Mouse (Mus musculus): ENCODE measurements at regions not wholly inside any gene's neighbourhood (a gene's known extent, or its start where the extent isn't known, plus 50 kb on each side); places are given as distances from the start of the nearest gene placed in this dataset.

DNA sequence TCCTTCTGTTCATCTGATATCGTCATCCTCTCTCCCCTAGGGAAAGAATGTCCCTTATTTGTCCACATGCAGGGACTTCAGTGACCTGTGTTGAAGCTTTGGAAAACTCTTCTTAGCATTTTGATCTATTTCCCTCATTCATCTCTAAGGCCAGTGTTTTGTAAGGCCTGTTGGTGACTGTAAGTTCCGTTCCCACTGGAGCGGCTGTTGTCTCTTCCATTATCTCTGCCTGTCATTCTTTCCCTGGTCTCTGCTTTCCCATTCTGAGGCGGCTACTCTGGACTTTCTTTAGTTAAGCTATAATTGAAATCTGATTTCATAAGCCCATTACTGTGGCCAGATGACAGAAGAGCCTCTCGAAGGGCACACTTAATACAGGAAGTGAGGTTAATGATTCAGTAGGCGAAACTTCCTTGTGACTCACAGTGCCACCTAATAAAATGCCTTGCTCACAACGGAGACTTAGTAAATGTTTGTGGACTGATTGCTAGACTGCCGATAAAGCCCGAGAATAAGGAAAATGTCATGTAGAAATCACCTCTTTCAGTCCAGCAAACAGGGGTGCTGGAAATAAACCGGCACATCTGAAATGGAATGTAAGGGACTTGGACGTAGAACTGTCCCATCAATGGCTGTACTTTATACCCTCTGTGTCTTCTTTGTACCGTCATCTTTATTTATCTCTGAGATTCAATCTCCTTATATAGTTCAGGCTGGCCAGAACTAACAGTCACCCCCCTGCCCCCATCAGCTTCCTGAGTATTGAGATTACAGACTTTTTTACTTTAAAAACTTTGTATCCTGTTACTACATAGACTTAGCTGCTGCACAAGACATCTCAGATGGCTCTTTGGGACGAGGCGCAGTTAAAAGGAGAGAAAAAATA, 250.1 kb downstream of the Klf5 start:
- no peak overlapping the region for H3K27ac ChIP-seq (replicated peaks)
- H3K9ac ChIP-seq, result no peak overlapping the region
- H3K4me2 ChIP-seq, result no peak overlapping the region
- no peak for ATAC-seq (ENCODE audit: low read depth)
- H3K9me3 ChIP-seq, result no peaks in the 10 kb centered on the region
- H3K36me3 ChIP-seq, result no peaks in the 10 kb centered on the region
- WGBS, result 90% methylated on average over 14 of the region's 14 CpGs
- H3K4me3 ChIP-seq, result no peak overlapping the region
- H3K4me1 ChIP-seq (replicated peaks), result no peaks in the 10 kb centered on the region
- H3K27me3 ChIP-seq, result no peaks in the 10 kb centered on the region

DNA sequence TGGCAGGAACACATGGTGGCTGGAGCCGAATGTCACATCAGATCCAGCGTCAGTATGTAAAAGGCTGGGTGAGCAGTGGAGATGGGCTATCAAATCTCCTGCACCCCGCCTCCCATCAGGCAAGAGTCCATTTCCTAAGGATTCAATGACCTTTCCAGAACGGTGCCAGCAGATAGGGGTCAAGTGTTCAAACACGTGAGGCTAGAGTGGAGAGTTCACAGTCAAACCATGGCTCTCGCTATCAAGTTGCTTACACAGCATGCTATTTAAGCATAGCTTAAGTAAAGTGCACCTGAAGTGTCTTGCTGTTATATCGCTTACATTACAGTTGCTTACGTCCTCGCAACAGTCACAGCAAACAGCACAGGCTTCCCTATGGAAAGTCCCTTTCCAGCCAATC, 265.5 kb downstream of the Klf5 start:
- Histone ChIP-seq H3K9me3 (no peaks in the 10 kb centered on the region), H3K27me3 (no peaks in the 10 kb centered on the region), H3K27ac (replicated peaks) (no peak overlapping the region), H3K36me3 (no peaks in the 10 kb centered on the region), H3K4me1 (replicated peaks) (no peaks in the 10 kb centered on the region), H3K4me3 (no peak overlapping the region), H3K4me2 (no peak overlapping the region), H3K9ac (no peak overlapping the region)
- WGBS, result 89% methylated on average over 9 of the region's 9 CpGs
- no peak for ATAC-seq (ENCODE audit: low read depth)

GRCm38 (mm10) chr14:99574146-99574545, 275.7 kb downstream of the Klf5 start:
- H3K4me2 ChIP-seq, result no peak overlapping the region
- no peaks in the 10 kb centered on the region for H3K9me3 ChIP-seq
- WGBS, result 91% methylated on average over 2 of the region's 2 CpGs
- H3K4me3 ChIP-seq, result no peak overlapping the region
- no peak for ATAC-seq (ENCODE audit: low read depth)
- no peak overlapping the region for H3K9ac ChIP-seq
- no peaks in the 10 kb centered on the region for H3K27me3 ChIP-seq
- no peak overlapping the region for H3K27ac ChIP-seq (replicated peaks)
- H3K36me3 ChIP-seq, result no peaks in the 10 kb centered on the region
- H3K4me1 ChIP-seq (replicated peaks), result peaks cover 2% of the 10 kb centered on the region; the same call in 1 of the 2 replicates

- 81% methylated on average over 17 of the region's 17 CpGs for whole genome bisulfite sequencing
- H3K4me3 ChIP-seq, result no peak overlapping the region
- H3K27me3 ChIP-seq, result no peaks in the 10 kb centered on the region
- no peak overlapping the region for H3K4me2 ChIP-seq
- peaks cover 12% of the 10 kb centered on the region; the same call in 1 of the 2 replicates for H3K4me1 ChIP-seq (replicated peaks)
- H3K36me3 ChIP-seq, result no peaks in the 10 kb centered on the region
- no peak overlapping the region for H3K9ac ChIP-seq
- no peak for ATAC-seq (ENCODE audit: low read depth)
- H3K27ac ChIP-seq (replicated peaks), result no peak overlapping the region
- no peaks in the 10 kb centered on the region for H3K9me3 ChIP-seq
Measured at GRCm38 (mm10) chr14:99578665-99579064, 280.2 kb downstream of the Klf5 start.

GRCm38 (mm10) chr14:99579271-99579759, 280.8 kb downstream of the Klf5 start:
- Histone ChIP-seq H3K4me1 (replicated peaks) (peaks cover 12% of the 10 kb centered on the region; the same call in 1 of the 2 replicates), H3K9ac (no peak overlapping the region), H3K9me3 (no peaks in the 10 kb centered on the region), H3K27me3 (no peaks in the 10 kb centered on the region), H3K27ac (replicated peaks) (no peak overlapping the region), H3K4me2 (no peak overlapping the region), H3K4me3 (no peak overlapping the region), H3K36me3 (no peaks in the 10 kb centered on the region)
- 27% methylated on average over 10 of the region's 10 CpGs for WGBS
- ATAC-seq (ENCODE audit: low read depth), result no peak

GRCm38 (mm10) chr14:99579765-99580266, 281.3 kb downstream of the Klf5 start:
- no peaks in the 10 kb centered on the region for H3K9me3 ChIP-seq
- ATAC-seq (ENCODE audit: low read depth), result no peak
- H3K4me3 ChIP-seq, result no peak overlapping the region
- no peaks in the 10 kb centered on the region for H3K36me3 ChIP-seq
- WGBS, result 80% methylated on average over 4 of the region's 4 CpGs
- H3K27ac ChIP-seq (replicated peaks), result no peak overlapping the region
- H3K4me1 ChIP-seq (replicated peaks), result peaks cover 12% of the 10 kb centered on the region; the same call in 1 of the 2 replicates
- H3K27me3 ChIP-seq, result no peaks in the 10 kb centered on the region
- no peak overlapping the region for H3K9ac ChIP-seq
- H3K4me2 ChIP-seq, result no peak overlapping the region

DNA sequence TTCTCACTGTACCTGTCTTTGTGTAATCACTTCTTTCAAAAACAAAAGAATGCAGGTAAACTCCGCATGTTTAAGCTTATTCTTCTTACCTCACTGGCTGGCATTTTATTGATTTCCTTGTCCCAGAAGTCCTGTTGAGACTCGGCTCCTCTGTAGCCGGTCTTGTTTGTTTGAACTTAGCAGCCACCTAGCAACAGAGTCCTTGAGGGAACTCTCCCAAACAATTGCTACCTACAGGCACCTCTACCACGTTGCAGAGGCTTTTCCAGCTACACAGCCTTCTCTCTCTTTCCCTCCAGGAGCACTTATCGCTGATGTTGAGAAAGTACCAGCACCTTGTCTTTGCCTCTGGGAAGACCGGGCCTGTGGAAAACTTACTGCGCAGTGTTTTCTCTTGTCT, 285.7 kb downstream of the Klf5 start:
- 69% methylated on average over 7 of the region's 7 CpGs for WGBS
- H3K27me3 ChIP-seq, result no peaks in the 10 kb centered on the region
- no peaks in the 10 kb centered on the region for H3K36me3 ChIP-seq
- ATAC-seq (ENCODE audit: low read depth), result no peak
- H3K4me3 ChIP-seq, result no peak overlapping the region
- no peak overlapping the region for H3K27ac ChIP-seq (replicated peaks)
- H3K9me3 ChIP-seq, result no peaks in the 10 kb centered on the region
- H3K4me2 ChIP-seq, result no peak overlapping the region
- H3K9ac ChIP-seq, result no peak overlapping the region
- peaks cover 10% of the 10 kb centered on the region; the same call in 1 of the 2 replicates for H3K4me1 ChIP-seq (replicated peaks)

- 91% methylated on average over 7 of the region's 7 CpGs for WGBS
- ATAC-seq (ENCODE audit: low read depth), result no peak
Measured at GRCm38 (mm10) chr14:99586029-99586428, 287.5 kb downstream of the Klf5 start.

DNA sequence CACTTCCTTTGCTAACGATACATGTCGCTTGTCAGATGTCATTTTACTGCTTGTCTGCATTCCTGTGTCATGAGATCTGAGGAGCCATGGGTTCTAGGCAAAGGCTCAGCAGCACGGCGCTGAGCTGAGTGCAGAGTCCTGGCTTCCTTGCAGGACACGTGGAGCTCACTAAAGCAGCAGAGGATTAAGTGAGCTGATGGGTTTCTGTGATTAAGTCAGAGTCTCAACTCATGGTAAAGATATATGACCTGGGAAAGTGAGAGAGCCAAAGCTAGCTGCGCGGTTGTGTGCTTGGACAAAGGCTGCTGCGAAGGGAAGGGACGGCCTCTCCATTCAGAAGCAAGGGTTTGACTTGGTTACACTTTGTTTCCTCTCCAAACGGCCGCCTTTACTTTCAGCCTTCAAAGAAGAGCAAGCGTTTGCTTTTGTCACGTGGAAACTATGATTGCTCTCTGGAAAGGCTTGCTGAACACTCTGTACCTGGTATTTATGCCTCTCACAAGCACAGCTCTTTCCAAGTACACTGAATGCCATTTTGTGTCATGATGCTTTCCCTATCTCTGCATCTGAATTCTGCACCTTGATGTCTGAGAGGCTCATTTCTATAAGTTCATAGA, 292.5 kb downstream of the Klf5 start:
- 32% methylated on average over 13 of the region's 13 CpGs for WGBS
- Histone ChIP-seq H3K27ac (replicated peaks) (no peak overlapping the region), H3K4me1 (replicated peaks) (peaks cover 10% of the 10 kb centered on the region; the same call in 1 of the 2 replicates), H3K4me3 (no peak overlapping the region), H3K9me3 (no peaks in the 10 kb centered on the region), H3K27me3 (no peaks in the 10 kb centered on the region), H3K4me2 (no peak overlapping the region), H3K9ac (no peak overlapping the region), H3K36me3 (no peaks in the 10 kb centered on the region)
- no peak; the same call in 1 of the 2 replicates for ATAC-seq (ENCODE audit: low read depth)

More at GRCm38 (mm10) chr14:99586029-99586428, 287.5 kb downstream of the Klf5 start:
- no peak overlapping the region for H3K4me3 ChIP-seq
- no peak overlapping the region for H3K27ac ChIP-seq (replicated peaks)
- H3K4me2 ChIP-seq, result no peak overlapping the region
- no peaks in the 10 kb centered on the region for H3K27me3 ChIP-seq
- no peaks in the 10 kb centered on the region for H3K36me3 ChIP-seq
- no peaks in the 10 kb centered on the region for H3K9me3 ChIP-seq
- H3K9ac ChIP-seq, result no peak overlapping the region
- H3K4me1 ChIP-seq (replicated peaks), result peaks cover 4% of the 10 kb centered on the region; the same call in 1 of the 2 replicates

DNA sequence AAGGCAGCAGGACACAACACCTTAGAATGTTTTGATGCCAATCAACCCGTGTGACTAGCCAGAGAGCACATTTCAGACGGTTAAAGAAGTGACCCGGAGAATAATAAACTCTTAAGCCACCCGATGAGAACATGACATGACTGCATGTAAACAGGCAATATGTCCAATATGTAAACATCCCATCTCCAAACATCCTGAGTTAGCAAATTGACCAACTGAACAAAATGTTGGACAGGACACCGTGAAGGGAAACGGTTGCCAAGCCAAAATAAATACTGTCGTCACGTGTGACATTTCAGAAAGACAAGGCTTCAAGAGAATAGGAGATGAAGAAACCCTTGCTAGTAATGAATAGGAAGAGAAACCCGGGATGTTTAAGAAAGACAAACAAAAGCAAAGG, 294.4 kb downstream of the Klf5 start:
- WGBS, result 83% methylated on average over 9 of the region's 9 CpGs
- Histone ChIP-seq H3K27ac (replicated peaks) (no peak overlapping the region), H3K9ac (no peak overlapping the region), H3K4me1 (replicated peaks) (peaks cover 10% of the 10 kb centered on the region; the same call in 1 of the 2 replicates), H3K9me3 (no peaks in the 10 kb centered on the region), H3K27me3 (no peaks in the 10 kb centered on the region), H3K36me3 (no peaks in the 10 kb centered on the region), H3K4me2 (no peak overlapping the region), H3K4me3 (no peak overlapping the region)
- ATAC-seq (ENCODE audit: low read depth), result no peak

DNA sequence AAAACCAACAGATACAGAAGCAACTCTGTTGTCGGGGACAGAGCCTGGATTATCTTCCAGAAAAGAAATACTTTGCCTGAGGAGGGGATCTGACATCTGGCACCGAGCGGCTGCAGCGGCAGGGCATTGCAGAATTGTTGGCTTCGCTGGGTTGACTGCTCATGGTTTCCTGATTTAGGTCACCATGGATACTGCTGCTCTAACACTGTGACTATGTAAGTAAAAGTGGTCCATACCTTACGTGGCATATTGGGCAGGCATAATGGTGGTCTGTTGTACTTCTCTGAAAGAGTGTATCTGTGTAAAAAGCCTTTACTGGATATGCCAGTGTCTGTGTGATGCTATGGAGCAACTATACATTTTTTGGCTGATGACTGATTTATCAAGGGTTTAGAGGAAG, 295.4 kb downstream of the Klf5 start:
- WGBS, result 67% methylated on average over 6 of the region's 6 CpGs
- H3K4me3 ChIP-seq, result no peak overlapping the region
- H3K4me2 ChIP-seq, result no peak overlapping the region
- ATAC-seq (ENCODE audit: low read depth), result no peak
- no peaks in the 10 kb centered on the region for H3K27me3 ChIP-seq
- H3K4me1 ChIP-seq (replicated peaks), result peaks cover 10% of the 10 kb centered on the region; the same call in 1 of the 2 replicates
- H3K9me3 ChIP-seq, result no peaks in the 10 kb centered on the region
- H3K27ac ChIP-seq (replicated peaks), result no peak overlapping the region
- no peak overlapping the region for H3K9ac ChIP-seq
- no peaks in the 10 kb centered on the region for H3K36me3 ChIP-seq

- Histone ChIP-seq H3K27ac (replicated peaks) (no peak overlapping the region), H3K9ac (no peak overlapping the region), H3K4me1 (replicated peaks) (no peaks in the 10 kb centered on the region), H3K4me3 (no peak overlapping the region), H3K36me3 (no peaks in the 10 kb centered on the region), H3K27me3 (no peaks in the 10 kb centered on the region), H3K9me3 (no peaks in the 10 kb centered on the region), H3K4me2 (no peak overlapping the region)
- 93% methylated on average over 5 of the region's 5 CpGs for WGBS
- ATAC-seq (ENCODE audit: low read depth), result no peak
Measured at GRCm38 (mm10) chr14:99601900-99602299, 303.4 kb downstream of the Klf5 start.
